Mouse (Mus musculus): ENCODE measurements around the gene Tmem41a. TPM values are rescaled to one million over a fixed set of nuclear protein-coding genes. Genes with fewer than 3 reads are reported as not detected.
"Not testable (repeated sequence)": the region's sequence is repeated elsewhere in the genome, so short reads cannot be mapped to it uniquely, and the experiment has no call there.

The Tmem41a gene
- polyA plus RNA-seq, 1 experiment from 2014 or later, result 28.5 TPM

DNA sequence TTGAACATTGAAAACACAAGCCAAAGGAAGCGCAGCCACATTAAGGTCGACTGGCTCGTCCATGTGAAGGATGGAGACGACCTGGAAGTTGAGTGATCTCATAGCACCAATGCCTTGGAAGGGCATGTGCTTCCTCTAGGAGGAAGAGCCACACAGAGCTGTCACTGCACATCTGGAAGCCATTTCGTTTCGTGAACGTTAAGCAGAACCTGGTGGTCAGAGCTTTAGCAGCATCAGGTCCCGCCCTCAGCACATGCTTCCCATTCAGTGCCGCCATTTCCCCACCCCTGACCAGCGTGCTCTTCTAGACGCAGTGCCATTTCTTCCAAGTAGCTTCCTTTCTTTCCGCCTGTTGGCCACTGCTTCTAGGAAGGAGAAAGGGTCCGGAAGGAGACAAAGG, 18.9 kb downstream of the Tmem41a start:
- ATAC-seq (replicated peaks; ENCODE audit: low FRiP score) (no peak), DNase-seq (ENCODE audit: low spot score) (no peak)

DNA sequence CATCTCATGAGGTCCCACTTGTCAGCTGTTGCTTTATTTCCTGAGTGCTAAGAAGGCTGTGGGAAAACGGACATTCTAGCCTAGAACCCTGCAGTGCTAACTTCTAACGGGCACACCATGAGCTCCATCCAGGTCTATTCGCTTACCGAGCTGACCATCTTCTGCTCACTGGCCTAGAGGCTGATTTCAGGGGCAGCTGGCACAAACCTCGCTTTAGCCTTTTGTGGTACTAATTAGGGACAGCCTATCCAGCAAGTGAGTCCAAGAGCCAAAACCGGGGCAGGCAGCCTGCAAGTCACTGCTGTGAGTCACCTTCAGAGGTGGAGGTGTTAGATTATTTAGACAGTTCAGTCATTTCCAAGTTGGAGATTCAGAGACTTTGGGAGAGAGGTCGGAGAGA, 30.7 kb downstream of the Tmem41a start:
- DNase-seq (ENCODE audit: low spot score), result no peak

More for the DNA sequence above, 18.9 kb downstream of the Tmem41a start:
- H3K27me3 ChIP-seq (ENCODE audit: control insufficient read depth, insufficient read depth, low read length), result no peaks in the 10 kb centered on the region
- H3K4me3 ChIP-seq (ENCODE audit: low read depth, low read length), result no peak overlapping the region
- H3K9me3 ChIP-seq (ENCODE audit: control insufficient read depth, low read length), result no peaks in the 10 kb centered on the region
- no peaks in the 10 kb centered on the region for H3K4me1 ChIP-seq (replicated peaks; ENCODE audit: control insufficient read depth, insufficient read depth, low read length)
- H3K4me2 ChIP-seq (ENCODE audit: low read depth, low read length, severe bottlenecking), result no peak overlapping the region
- no peak overlapping the region for H3K27ac ChIP-seq (ENCODE audit: low read depth, low read length)
- 81% methylated on average over 13 of the region's 13 CpGs for WGBS
- no peaks in the 10 kb centered on the region for H3K36me3 ChIP-seq (ENCODE audit: control insufficient read depth, insufficient read depth, low read length)
- H3K9ac ChIP-seq (ENCODE audit: low read length), result no peak overlapping the region

DNA sequence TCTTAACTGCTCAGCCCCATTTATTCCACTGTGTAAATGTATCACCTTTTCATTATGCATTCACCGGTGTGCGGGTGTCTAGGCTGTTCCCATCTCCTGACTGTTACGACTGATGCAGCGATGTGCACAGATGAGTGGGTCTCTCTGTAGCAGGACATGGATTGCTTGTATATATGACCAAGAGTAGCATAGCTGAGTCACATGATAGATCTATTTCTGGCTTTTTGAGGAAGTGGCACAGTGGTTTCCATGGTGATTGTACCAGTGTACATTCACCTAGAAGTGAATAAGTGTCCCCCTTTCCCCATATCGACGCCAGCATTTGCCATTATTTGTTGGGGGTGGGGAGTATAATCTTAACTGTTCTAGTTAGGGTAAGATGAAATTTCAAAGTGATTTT, 34.0 kb downstream of the Tmem41a start:
- H3K27me3 ChIP-seq (ENCODE audit: control insufficient read depth, insufficient read depth, low read length), result no peaks in the 10 kb centered on the region
- H3K4me1 ChIP-seq (replicated peaks; ENCODE audit: control insufficient read depth, insufficient read depth, low read length), result no peaks in the 10 kb centered on the region
- no peak for DNase-seq (ENCODE audit: low spot score)
- H3K4me3 ChIP-seq (ENCODE audit: low read depth, low read length), result no peak overlapping the region
- H3K36me3 ChIP-seq (ENCODE audit: control insufficient read depth, insufficient read depth, low read length), result no peaks in the 10 kb centered on the region
- no peaks in the 10 kb centered on the region for H3K9me3 ChIP-seq (ENCODE audit: control insufficient read depth, low read length)
- H3K4me2 ChIP-seq (ENCODE audit: low read depth, low read length, severe bottlenecking), result no peak overlapping the region
- 93% methylated on average over 6 of the region's 6 CpGs for WGBS
- no peak for ATAC-seq (replicated peaks; ENCODE audit: low FRiP score)
- H3K27ac ChIP-seq (ENCODE audit: low read depth, low read length), result no peak overlapping the region
- no peak overlapping the region for H3K9ac ChIP-seq (ENCODE audit: low read length)

More for the DNA sequence above, 30.7 kb downstream of the Tmem41a start:
- H3K9ac ChIP-seq (ENCODE audit: low read length), result no peak overlapping the region
- no peak for ATAC-seq (replicated peaks; ENCODE audit: low FRiP score)
- H3K4me2 ChIP-seq (ENCODE audit: low read depth, low read length, severe bottlenecking), result no peak overlapping the region
- H3K27ac ChIP-seq (ENCODE audit: low read depth, low read length), result no peak overlapping the region
- no peaks in the 10 kb centered on the region for H3K9me3 ChIP-seq (ENCODE audit: control insufficient read depth, low read length)
- H3K4me3 ChIP-seq (ENCODE audit: low read depth, low read length), result no peak overlapping the region
- no peaks in the 10 kb centered on the region for H3K27me3 ChIP-seq (ENCODE audit: control insufficient read depth, insufficient read depth, low read length)
- no peaks in the 10 kb centered on the region for H3K36me3 ChIP-seq (ENCODE audit: control insufficient read depth, insufficient read depth, low read length)
- H3K4me1 ChIP-seq (replicated peaks; ENCODE audit: control insufficient read depth, insufficient read depth, low read length), result no peaks in the 10 kb centered on the region
- WGBS, result 65% methylated on average over 7 of the region's 7 CpGs

DNA sequence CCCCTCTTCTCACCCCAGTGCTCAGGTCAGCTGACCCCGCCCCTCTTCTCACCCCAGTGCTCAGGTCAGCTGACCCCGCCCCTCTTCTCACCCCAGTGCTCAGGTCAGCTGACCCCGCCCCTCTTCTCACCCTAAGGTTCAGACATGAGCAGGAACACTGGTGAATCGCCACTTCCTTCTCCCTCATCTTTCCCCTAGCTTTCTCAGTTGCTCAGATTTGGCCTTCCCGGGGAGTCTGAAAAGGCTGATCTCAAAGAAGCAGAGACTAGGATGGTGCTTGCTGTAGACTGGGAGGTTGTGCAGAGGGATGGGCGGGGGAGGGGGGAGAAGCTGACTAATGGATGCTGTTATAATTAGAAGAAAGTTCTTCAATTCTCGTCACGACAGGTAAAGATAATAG, 38.4 kb downstream of the Tmem41a start:
- not testable (repeated sequence) for H3K27me3 ChIP-seq (ENCODE audit: control insufficient read depth, insufficient read depth, low read length); DNase-seq (ENCODE audit: low spot score); H3K36me3 ChIP-seq (ENCODE audit: control insufficient read depth, insufficient read depth, low read length); H3K4me2 ChIP-seq (ENCODE audit: low read depth, low read length, severe bottlenecking); H3K9ac ChIP-seq (ENCODE audit: low read length); H3K27ac ChIP-seq (ENCODE audit: low read depth, low read length); H3K9me3 ChIP-seq (ENCODE audit: control insufficient read depth, low read length); ATAC-seq (replicated peaks; ENCODE audit: low FRiP score); H3K4me1 ChIP-seq (replicated peaks; ENCODE audit: control insufficient read depth, insufficient read depth, low read length); H3K4me3 ChIP-seq (ENCODE audit: low read depth, low read length)
- WGBS, result 28% methylated on average over 6 of the region's 8 CpGs

DNA sequence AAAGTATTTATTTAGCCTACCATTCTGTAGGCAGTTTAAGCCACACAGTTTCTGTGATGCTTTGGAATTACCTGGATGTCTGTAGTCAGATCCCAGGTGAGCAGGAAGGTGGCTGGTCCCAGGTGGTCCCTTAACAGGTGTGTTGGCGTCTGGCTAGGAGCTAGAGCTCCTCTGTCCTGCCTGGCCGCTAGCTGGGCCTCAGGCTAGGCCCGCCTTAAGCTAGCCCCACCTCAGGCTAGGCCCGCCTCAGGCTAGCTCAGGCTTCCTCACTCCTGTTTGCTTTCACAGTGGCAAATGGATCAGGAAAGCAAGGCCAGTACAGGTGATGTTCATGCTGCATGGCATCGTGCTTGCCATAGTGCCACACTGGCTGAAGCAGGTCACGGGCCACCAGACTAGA, 40.5 kb downstream of the Tmem41a start:
- Histone ChIP-seq H3K4me2 (ENCODE audit: low read depth, low read length, severe bottlenecking) (no peak overlapping the region), H3K27me3 (ENCODE audit: control insufficient read depth, insufficient read depth, low read length) (no peaks in the 10 kb centered on the region), H3K4me1 (replicated peaks; ENCODE audit: control insufficient read depth, insufficient read depth, low read length) (no peaks in the 10 kb centered on the region), H3K4me3 (ENCODE audit: low read depth, low read length) (no peak overlapping the region), H3K9me3 (ENCODE audit: control insufficient read depth, low read length) (no peaks in the 10 kb centered on the region), H3K9ac (ENCODE audit: low read length) (no peak overlapping the region), H3K36me3 (ENCODE audit: control insufficient read depth, insufficient read depth, low read length) (no peaks in the 10 kb centered on the region), H3K27ac (ENCODE audit: low read depth, low read length) (no peak overlapping the region)
- WGBS, result 86% methylated on average over 6 of the region's 6 CpGs
- ATAC-seq (replicated peaks; ENCODE audit: low FRiP score) (no peak), DNase-seq (ENCODE audit: low spot score) (no peak)

DNA sequence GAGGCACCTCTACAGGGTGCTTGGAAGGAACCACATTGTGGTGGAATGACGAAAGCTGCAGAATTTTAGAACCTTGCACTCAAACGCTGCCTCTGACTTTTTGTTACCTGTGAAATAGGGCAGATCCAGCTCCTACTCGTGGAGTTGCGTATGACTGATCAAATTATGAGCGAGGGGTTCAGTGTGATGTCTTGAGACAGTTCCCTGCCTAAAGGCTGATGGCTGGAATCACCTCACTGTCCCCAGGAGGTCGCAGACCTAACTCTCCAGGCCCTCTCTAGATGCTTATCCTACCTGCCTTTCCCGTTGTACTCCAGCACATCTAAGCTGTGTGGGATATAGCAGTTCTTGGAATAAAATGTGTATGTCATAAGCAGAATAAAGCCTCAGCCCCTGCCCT, 41.4 kb downstream of the Tmem41a start:
- no peaks in the 10 kb centered on the region for H3K4me1 ChIP-seq (replicated peaks; ENCODE audit: control insufficient read depth, insufficient read depth, low read length)
- WGBS, result 89% methylated on average over 7 of the region's 7 CpGs
- DNase-seq (ENCODE audit: low spot score) (no peak), ATAC-seq (replicated peaks; ENCODE audit: low FRiP score) (no peak)
- no peaks in the 10 kb centered on the region for H3K36me3 ChIP-seq (ENCODE audit: control insufficient read depth, insufficient read depth, low read length)
- no peaks in the 10 kb centered on the region for H3K27me3 ChIP-seq (ENCODE audit: control insufficient read depth, insufficient read depth, low read length)
- no peak overlapping the region for H3K9ac ChIP-seq (ENCODE audit: low read length)
- no peaks in the 10 kb centered on the region for H3K9me3 ChIP-seq (ENCODE audit: control insufficient read depth, low read length)
- H3K4me3 ChIP-seq (ENCODE audit: low read depth, low read length), result no peak overlapping the region
- H3K27ac ChIP-seq (ENCODE audit: low read depth, low read length), result no peak overlapping the region
- H3K4me2 ChIP-seq (ENCODE audit: low read depth, low read length, severe bottlenecking), result no peak overlapping the region

DNA sequence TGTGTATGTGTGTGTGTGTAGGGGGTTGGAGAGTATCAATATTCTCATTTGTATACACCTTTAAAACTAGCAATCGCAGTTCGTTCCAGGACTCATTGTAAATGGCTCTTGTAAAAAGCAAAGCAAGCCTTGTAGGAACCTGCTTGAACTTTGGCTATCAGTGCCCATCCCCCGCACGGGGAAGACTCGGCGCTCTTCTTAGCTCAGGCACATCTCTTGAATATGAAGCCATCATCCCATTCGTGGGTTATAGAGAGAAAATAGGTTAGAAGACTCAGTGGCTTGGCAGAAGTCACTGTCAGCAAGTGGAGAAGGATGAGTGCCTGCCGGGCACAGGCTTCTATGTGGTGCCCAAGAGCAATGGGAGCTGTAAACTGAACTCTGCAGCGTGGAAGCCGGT, 42.7 kb downstream of the Tmem41a start:
- WGBS, result 88% methylated on average over 10 of the region's 10 CpGs
- no peak for DNase-seq (ENCODE audit: low spot score)
- no peak for ATAC-seq (replicated peaks; ENCODE audit: low FRiP score)

DNA sequence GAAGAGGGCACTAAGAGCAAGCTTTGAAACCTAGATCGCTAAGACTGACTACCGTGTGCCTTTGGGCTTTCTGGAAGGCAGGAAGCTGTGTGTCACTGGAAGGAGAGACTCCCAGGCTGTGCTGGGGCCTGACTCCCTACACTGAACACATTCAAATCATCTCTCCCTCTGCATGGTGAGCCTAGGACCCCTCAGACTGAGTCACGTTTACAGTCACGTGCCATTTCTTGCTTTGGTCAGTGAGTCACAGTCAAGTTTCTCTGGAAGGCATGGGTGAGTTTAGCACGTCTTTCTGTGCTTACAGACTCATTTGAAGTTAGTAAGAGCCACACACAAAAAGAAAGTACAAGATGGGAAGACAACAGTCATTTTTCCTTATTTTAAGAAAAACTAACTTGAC, 46.1 kb downstream of the Tmem41a start:
- Histone ChIP-seq H3K27ac (ENCODE audit: low read depth, low read length) (no peak overlapping the region), H3K4me2 (ENCODE audit: low read depth, low read length, severe bottlenecking) (no peak overlapping the region), H3K27me3 (ENCODE audit: control insufficient read depth, insufficient read depth, low read length) (no peaks in the 10 kb centered on the region), H3K4me1 (replicated peaks; ENCODE audit: control insufficient read depth, insufficient read depth, low read length) (no peaks in the 10 kb centered on the region), H3K9me3 (ENCODE audit: control insufficient read depth, low read length) (no peaks in the 10 kb centered on the region), H3K9ac (ENCODE audit: low read length) (no peak overlapping the region), H3K4me3 (ENCODE audit: low read depth, low read length) (no peak overlapping the region), H3K36me3 (ENCODE audit: control insufficient read depth, insufficient read depth, low read length) (no peaks in the 10 kb centered on the region)
- WGBS, result 84% methylated on average over 5 of the region's 5 CpGs
- no peak for ATAC-seq (replicated peaks; ENCODE audit: low FRiP score)
- no peak for DNase-seq (ENCODE audit: low spot score)

More for the DNA sequence above, 42.7 kb downstream of the Tmem41a start:
- Histone ChIP-seq H3K4me1 (replicated peaks; ENCODE audit: control insufficient read depth, insufficient read depth, low read length) (no peaks in the 10 kb centered on the region), H3K27me3 (ENCODE audit: control insufficient read depth, insufficient read depth, low read length) (no peaks in the 10 kb centered on the region), H3K9ac (ENCODE audit: low read length) (no peak overlapping the region), H3K4me3 (ENCODE audit: low read depth, low read length) (no peak overlapping the region), H3K27ac (ENCODE audit: low read depth, low read length) (no peak overlapping the region), H3K4me2 (ENCODE audit: low read depth, low read length, severe bottlenecking) (no peak overlapping the region), H3K36me3 (ENCODE audit: control insufficient read depth, insufficient read depth, low read length) (no peaks in the 10 kb centered on the region), H3K9me3 (ENCODE audit: control insufficient read depth, low read length) (no peaks in the 10 kb centered on the region)

DNA sequence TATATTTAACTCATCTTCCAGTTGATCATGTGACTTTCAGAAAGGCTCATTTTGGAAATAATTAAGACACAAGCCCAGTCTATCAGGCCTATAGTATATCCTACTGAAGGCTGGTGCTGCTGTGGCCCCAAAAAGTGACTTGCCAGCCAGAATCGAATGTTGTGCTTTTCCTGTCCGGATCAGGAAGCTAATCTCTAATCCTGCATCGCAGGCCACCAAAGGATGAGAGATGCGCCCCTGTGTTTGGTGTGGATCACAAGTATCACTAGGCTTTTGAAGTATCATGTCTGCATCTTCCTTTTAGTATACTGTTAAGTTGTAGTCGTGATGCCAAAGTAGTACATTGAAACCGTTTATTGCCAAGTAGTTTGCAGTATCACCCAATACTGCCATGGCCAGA, 53.5 kb downstream of the Tmem41a start:
- DNase-seq (ENCODE audit: low spot score) (no peak), ATAC-seq (replicated peaks; ENCODE audit: low FRiP score) (no peak)
- Histone ChIP-seq H3K4me2 (ENCODE audit: low read depth, low read length, severe bottlenecking) (no peak overlapping the region), H3K36me3 (ENCODE audit: control insufficient read depth, insufficient read depth, low read length) (no peaks in the 10 kb centered on the region), H3K4me3 (ENCODE audit: low read depth, low read length) (no peak overlapping the region), H3K9me3 (ENCODE audit: control insufficient read depth, low read length) (no peaks in the 10 kb centered on the region), H3K27ac (ENCODE audit: low read depth, low read length) (no peak overlapping the region), H3K4me1 (replicated peaks; ENCODE audit: control insufficient read depth, insufficient read depth, low read length) (no peaks in the 10 kb centered on the region), H3K27me3 (ENCODE audit: control insufficient read depth, insufficient read depth, low read length) (no peaks in the 10 kb centered on the region), H3K9ac (ENCODE audit: low read length) (no peak overlapping the region)
- 93% methylated on average over 6 of the region's 6 CpGs for WGBS

Measured in forebrain, embryonic 11.5 days (tissue).